Mouse (Mus musculus): ENCODE results near the gene Myh10.
"Not testable (repeated sequence)": the region's sequence is repeated elsewhere in the genome, so short reads cannot be mapped to it uniquely, and the experiment has no call there.

DNA sequence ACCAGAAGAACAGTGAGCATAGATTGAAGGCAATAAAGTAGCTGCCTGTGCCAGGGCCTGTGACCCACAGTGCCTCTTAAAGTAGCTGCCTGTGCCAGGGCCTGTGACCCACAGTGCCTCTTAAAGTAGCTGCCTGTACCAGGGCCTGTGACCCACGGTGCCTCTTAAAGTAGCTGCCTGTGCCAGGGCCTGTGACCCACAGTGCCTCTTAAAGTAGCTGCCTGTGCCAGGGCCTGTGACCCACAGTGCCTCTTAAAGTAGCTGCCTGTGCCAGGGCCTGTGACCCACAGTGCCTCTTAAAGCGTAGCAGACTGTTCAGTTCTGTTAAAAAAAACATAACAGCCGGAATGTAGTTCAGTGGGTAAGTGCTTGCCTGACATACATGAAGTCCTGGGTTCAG, 42.0 kb downstream of the Myh10 start:
- not testable (repeated sequence) for TF ChIP-seq CTCF (conservative IDR thresholded peaks at IDR 0.05; ENCODE audit: low read length); POU5F1 (IDR thresholded peaks at IDR 0.05; ENCODE audit: borderline replicate concordance, low read length); NANOG (IDR thresholded peaks at IDR 0.05; ENCODE audit: borderline replicate concordance, low read length)

Data from E14TG2a.4 (cell line).